Mouse (Mus musculus): ENCODE results near the gene Tex22. TPM values are rescaled to one million over a fixed set of nuclear protein-coding genes. Genes with fewer than 3 reads are reported as not detected.
A peak's percentile ranks its signal among the peaks of the same experiment; 100 is the strongest.

Gene Tex22
- polyA plus RNA-seq, 1 experiment from 2014 or later: 0.18 TPM

GRCm38 (mm10) chr12:113041481-113042439 lies 32.5 kb upstream of the Tex22 start:
- no peaks in the 10 kb centered on the region for H3K9me3 ChIP-seq (replicated peaks)
- no peak overlapping the region for H3K27ac ChIP-seq
- no peaks in the 10 kb centered on the region for H3K27me3 ChIP-seq (ENCODE audit: low read depth, poor library complexity, severe bottlenecking)
- 83% methylated on average over 15 of the region's 15 CpGs for WGBS
- no peak for DNase-seq (ENCODE audit: low spot score)
- no peaks in the 10 kb centered on the region for H3K4me1 ChIP-seq
- no peak overlapping the region for H3K4me3 ChIP-seq
- H3K36me3 ChIP-seq: peaks cover 18% of the 10 kb centered on the region

DNA sequence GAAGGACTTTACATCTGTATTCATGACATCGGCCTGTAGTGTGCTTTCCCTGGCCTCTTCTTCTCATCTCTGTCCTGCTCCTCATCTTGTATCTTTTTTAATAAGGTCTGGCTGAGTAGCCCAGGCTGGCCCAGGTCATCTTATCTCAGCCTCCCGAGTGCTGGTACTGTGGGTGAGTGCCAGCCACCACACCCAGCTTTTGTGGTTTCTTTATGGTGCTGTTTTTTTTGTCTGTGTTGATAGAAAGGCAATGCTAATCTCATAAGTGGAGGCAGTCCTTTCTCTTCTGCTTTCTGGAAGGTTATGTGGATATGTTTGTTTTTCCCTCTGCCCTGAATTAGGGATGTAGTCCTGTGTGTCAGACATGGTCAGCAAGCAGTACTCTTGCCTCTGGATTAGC lies 31.8 kb upstream of the Tex22 start:
- DNase-seq (ENCODE audit: low spot score): no peak
- H3K27ac ChIP-seq: no peak overlapping the region
- no peaks in the 10 kb centered on the region for H3K9me3 ChIP-seq (replicated peaks)
- peaks cover 26% of the 10 kb centered on the region for H3K36me3 ChIP-seq
- WGBS: 90% methylated on average over 2 of the region's 2 CpGs
- H3K4me3 ChIP-seq: no peak overlapping the region
- H3K27me3 ChIP-seq (ENCODE audit: low read depth, poor library complexity, severe bottlenecking): no peaks in the 10 kb centered on the region
- no peaks in the 10 kb centered on the region for H3K4me1 ChIP-seq

GRCm38 (mm10) chr12:113044916-113045677 lies 29.2 kb upstream of the Tex22 start:
- no peaks in the 10 kb centered on the region for H3K4me1 ChIP-seq
- no peak for DNase-seq (ENCODE audit: low spot score)
- no peak overlapping the region for H3K4me3 ChIP-seq
- no peaks in the 10 kb centered on the region for H3K9me3 ChIP-seq (replicated peaks)
- no peak overlapping the region for H3K27ac ChIP-seq
- H3K36me3 ChIP-seq: peaks cover 45% of the 10 kb centered on the region
- no peaks in the 10 kb centered on the region for H3K27me3 ChIP-seq (ENCODE audit: low read depth, poor library complexity, severe bottlenecking)
- WGBS: 83% methylated on average over 3 of the region's 3 CpGs

DNA sequence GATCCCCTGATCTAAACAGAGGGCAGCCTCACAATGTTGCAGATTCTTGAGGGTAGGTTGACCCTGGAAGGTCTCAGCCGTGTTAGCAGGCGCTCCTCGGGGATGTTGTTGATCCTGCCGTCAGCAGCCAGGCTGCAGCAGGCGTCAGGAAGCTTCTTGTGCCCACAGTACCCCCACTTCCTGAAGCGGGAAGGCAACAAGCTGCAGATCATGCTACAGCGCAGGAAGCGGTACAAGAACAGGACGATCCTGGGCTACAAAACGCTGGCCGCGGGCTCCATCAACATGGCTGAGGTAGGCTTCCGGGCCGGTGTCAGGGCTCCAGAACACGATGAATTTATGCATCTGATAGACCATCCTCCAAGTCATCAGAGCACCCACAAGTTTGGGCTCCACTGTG lies 27.4 kb upstream of the Tex22 start:
- H3K4me1 ChIP-seq: peaks cover 11% of the 10 kb centered on the region
- no peaks in the 10 kb centered on the region for H3K27me3 ChIP-seq (ENCODE audit: low read depth, poor library complexity, severe bottlenecking)
- peaks cover 62% of the 10 kb centered on the region for H3K36me3 ChIP-seq
- 94% methylated on average over 15 of the region's 15 CpGs for WGBS
- H3K9me3 ChIP-seq (replicated peaks): no peaks in the 10 kb centered on the region
- no peak for DNase-seq (ENCODE audit: low spot score)
- no peak overlapping the region for H3K27ac ChIP-seq
- H3K4me3 ChIP-seq: no peak overlapping the region

- DNase-seq (ENCODE audit: low spot score): no peak
- Histone ChIP-seq H3K36me3 (peaks cover 71% of the 10 kb centered on the region), H3K4me1 (peaks cover 16% of the 10 kb centered on the region), H3K27ac (no peak overlapping the region), H3K27me3 (ENCODE audit: low read depth, poor library complexity, severe bottlenecking) (no peaks in the 10 kb centered on the region), H3K4me3 (no peak overlapping the region), H3K9me3 (replicated peaks) (no peaks in the 10 kb centered on the region)
- 91% methylated on average over 5 of the region's 5 CpGs for WGBS
These were observed 26.2 kb upstream of the Tex22 start for GRCm38 (mm10) chr12:113048103-113048502.

GRCm38 (mm10) chr12:113049836-113050235 lies 24.5 kb upstream of the Tex22 start:
- Histone ChIP-seq H3K27me3 (ENCODE audit: low read depth, poor library complexity, severe bottlenecking) (no peaks in the 10 kb centered on the region), H3K27ac (no peak overlapping the region; the same call in 1 of the 2 replicates), H3K4me3 (no peak overlapping the region), H3K4me1 (peaks cover 16% of the 10 kb centered on the region), H3K9me3 (replicated peaks) (no peaks in the 10 kb centered on the region), H3K36me3 (peaks cover 81% of the 10 kb centered on the region)
- WGBS: 92% methylated on average over 9 of the region's 9 CpGs
- DNase-seq (ENCODE audit: low spot score): no peak

- H3K9me3 ChIP-seq (replicated peaks): no peaks in the 10 kb centered on the region
- peaks cover 16% of the 10 kb centered on the region for H3K4me1 ChIP-seq
- peak overlapping the region; percentile 73; the same call in 1 of the 2 replicates for H3K27ac ChIP-seq
- no peak for DNase-seq (ENCODE audit: low spot score)
- no peak overlapping the region for H3K4me3 ChIP-seq
- WGBS: 81% methylated on average over 12 of the region's 12 CpGs
- H3K27me3 ChIP-seq (ENCODE audit: low read depth, poor library complexity, severe bottlenecking): no peaks in the 10 kb centered on the region
- H3K36me3 ChIP-seq: peaks cover 80% of the 10 kb centered on the region
These were observed 23.6 kb upstream of the Tex22 start for GRCm38 (mm10) chr12:113050671-113051070.

GRCm38 (mm10) chr12:113051628-113052403 lies 22.5 kb upstream of the Tex22 start:
- H3K36me3 ChIP-seq: peaks cover 76% of the 10 kb centered on the region
- H3K27ac ChIP-seq: peak overlapping the region; percentile 73
- H3K9me3 ChIP-seq (replicated peaks): no peaks in the 10 kb centered on the region
- H3K4me3 ChIP-seq: no peak overlapping the region
- peak; percentile 38 for DNase-seq (ENCODE audit: low spot score)
- H3K4me1 ChIP-seq: peaks cover 16% of the 10 kb centered on the region
- no peaks in the 10 kb centered on the region for H3K27me3 ChIP-seq (ENCODE audit: low read depth, poor library complexity, severe bottlenecking)
- 52% methylated on average over 9 of the region's 9 CpGs for WGBS

DNA sequence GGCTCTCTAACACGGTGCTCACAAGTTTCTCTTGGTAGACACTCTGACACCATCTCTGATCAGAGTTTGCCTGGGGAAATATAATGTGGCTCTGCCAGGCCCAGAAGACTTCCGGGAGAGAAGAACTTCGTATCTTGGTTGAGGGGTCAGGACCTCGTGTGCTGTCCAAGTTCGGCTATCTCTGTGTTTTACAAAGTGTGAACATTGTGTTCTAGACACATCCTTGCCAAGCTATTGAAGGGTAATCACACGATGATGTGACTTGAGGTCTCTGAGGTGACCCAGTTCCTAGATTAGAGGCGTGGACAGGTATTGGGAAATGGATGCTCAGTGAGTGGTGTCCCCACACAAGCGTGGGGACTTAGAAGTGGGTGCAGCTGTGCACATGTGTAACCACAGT lies 18.2 kb upstream of the Tex22 start:
- Histone ChIP-seq H3K36me3 (peaks cover 81% of the 10 kb centered on the region), H3K4me3 (no peak overlapping the region)

DNA sequence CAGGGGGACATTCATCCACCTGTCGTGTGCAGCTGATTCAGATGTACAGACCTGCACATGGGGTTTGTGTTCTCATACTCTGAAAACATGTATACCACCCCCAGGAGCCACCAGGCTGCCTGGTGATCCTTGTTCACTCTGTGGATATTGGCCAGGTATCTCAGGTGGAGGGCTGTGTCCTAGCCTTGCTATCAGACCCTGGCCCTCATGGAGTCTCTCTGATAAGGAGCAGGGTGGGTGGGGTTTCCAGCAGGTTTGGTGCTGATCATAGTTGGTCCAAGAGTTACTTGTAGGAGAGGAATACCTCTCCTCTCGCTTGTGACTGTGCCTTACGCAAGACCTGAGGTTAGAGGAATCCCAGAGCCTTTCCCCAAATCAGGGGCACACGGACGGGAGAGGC lies 14.1 kb upstream of the Tex22 start:
- Histone ChIP-seq H3K36me3 (peaks cover 74% of the 10 kb centered on the region), H3K4me1 (no peaks in the 10 kb centered on the region), H3K27me3 (ENCODE audit: low read depth, poor library complexity, severe bottlenecking) (no peaks in the 10 kb centered on the region), H3K9me3 (replicated peaks) (no peaks in the 10 kb centered on the region), H3K27ac (no peak overlapping the region), H3K4me3 (no peak overlapping the region)
- no peak for DNase-seq (ENCODE audit: low spot score)
- WGBS: 94% methylated on average over 5 of the region's 5 CpGs

More for the DNA sequence above, 18.2 kb upstream of the Tex22 start:
- no peaks in the 10 kb centered on the region for H3K27me3 ChIP-seq (ENCODE audit: low read depth, poor library complexity, severe bottlenecking)
- 92% methylated on average over 8 of the region's 8 CpGs for WGBS
- DNase-seq (ENCODE audit: low spot score): no peak
- H3K9me3 ChIP-seq (replicated peaks): no peaks in the 10 kb centered on the region
- H3K4me1 ChIP-seq: peaks cover 12% of the 10 kb centered on the region
- no peak overlapping the region for H3K27ac ChIP-seq

DNA sequence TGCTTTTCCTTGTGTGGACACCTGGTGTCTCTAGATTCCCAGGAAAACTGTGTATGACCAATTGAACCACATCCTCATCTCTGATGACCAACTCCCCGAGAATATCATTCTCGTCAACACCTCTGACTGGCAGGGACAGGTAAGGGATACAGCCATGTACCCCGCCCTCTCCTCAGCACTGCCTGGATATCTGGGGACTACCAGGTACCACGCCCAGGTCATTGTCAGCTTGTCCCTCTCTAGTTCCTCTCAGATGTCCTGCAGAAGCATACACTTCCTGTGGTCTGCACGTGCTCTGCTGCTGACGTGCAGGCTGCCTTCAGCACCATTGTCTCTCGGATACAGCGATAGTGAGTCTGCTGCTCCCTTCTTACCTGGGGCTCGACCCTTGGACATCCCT lies 12.7 kb upstream of the Tex22 start:
- Histone ChIP-seq H3K27ac (no peak overlapping the region), H3K4me1 (no peaks in the 10 kb centered on the region), H3K4me3 (no peak overlapping the region), H3K9me3 (replicated peaks) (no peaks in the 10 kb centered on the region), H3K27me3 (ENCODE audit: low read depth, poor library complexity, severe bottlenecking) (no peaks in the 10 kb centered on the region), H3K36me3 (peaks cover 71% of the 10 kb centered on the region)
- WGBS: 92% methylated on average over 9 of the region's 9 CpGs
- DNase-seq (ENCODE audit: low spot score): no peak

DNA sequence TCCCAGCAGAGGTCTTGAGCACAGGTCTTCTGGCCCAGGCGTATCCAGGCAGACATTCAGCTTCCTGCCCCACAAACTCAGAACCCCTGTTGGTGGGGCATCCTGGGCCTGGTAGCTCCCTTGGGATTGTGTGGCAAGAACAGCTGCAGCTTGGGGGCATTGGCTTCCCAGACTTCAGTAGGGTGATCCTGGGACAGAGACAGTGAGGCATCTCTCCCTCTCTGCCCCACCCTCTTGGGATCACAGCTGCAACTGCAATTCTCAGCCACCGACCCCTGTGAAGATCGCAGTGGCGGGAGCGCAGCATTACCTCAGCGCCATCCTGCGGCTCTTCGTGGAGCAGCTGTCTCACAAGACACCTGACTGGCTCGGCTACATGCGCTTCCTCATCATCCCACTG lies 12.1 kb upstream of the Tex22 start:
- no peaks in the 10 kb centered on the region for H3K4me1 ChIP-seq
- peaks cover 67% of the 10 kb centered on the region for H3K36me3 ChIP-seq
- no peaks in the 10 kb centered on the region for H3K9me3 ChIP-seq (replicated peaks)
- H3K4me3 ChIP-seq: no peak overlapping the region
- DNase-seq (ENCODE audit: low spot score): no peak
- H3K27me3 ChIP-seq (ENCODE audit: low read depth, poor library complexity, severe bottlenecking): no peaks in the 10 kb centered on the region
- WGBS: 76% methylated on average over 10 of the region's 10 CpGs
- no peak overlapping the region for H3K27ac ChIP-seq

All from limb, embryonic 10.5 days (tissue).